Mouse (Mus musculus) Patski (cell line): ENCODE data around the gene Vps37c. TPM values are rescaled to one million over a fixed set of nuclear protein-coding genes. Genes with fewer than 3 reads are reported as not detected.

Source experiments
- ATAC-seq: fragments of 100-300 bp; one replicate; pipeline ENCODE4 v1.8.0; 2021
- CTCF ChIA-PET: fragments of 350-600 bp; sonication (Branson Sonifier 250); formaldehyde crosslinking; loops from one replicate; lab custom pipeline; 2022; ENCODE audit warnings: inconsistent platforms; lab: Charles Lee
- POLR2A ChIA-PET: fragments of 350-600 bp; sonication (Branson Sonifier 250); formaldehyde crosslinking; loops from one replicate; lab custom pipeline; 2022; ENCODE audit warnings: antibody characterized with exemption, inconsistent platforms; lab: Charles Lee
- DNase-seq: peaks from one replicate; pipeline ENCODE4 v3.0.0-alpha.2; 2011; ENCODE audit warnings: low read depth, low spot score
- H3K27me3 ChIP-seq: fragments of 371-371 bp; one replicate; pipeline ENCODE4 v1.5.1; 2021
- CTCF ChIP-seq: fragments of 100-300 bp; IDR thresholded peaks from one replicate; pipeline ENCODE4 v1.5.1; 2021
- in situ Hi-C: fragments of 300-500 bp; cut with MboI; formaldehyde crosslinking; loops from 3 replicates; pipeline ENCODE4 v1.11.1; 2018; ENCODE audit warnings: low pct_unique_long_range_greater_than_20kb, mixed read lengths
- polyA plus RNA-seq: library from polyadenylated mRNA; unstranded; gene quantifications from one replicate; pipeline ENCODE4 v1.2.3, GENCODE M21; 2021

The Vps37c gene
- polyA plus RNA-seq, 1 experiment from 2014 or later: 52.9 TPM

DNA sequence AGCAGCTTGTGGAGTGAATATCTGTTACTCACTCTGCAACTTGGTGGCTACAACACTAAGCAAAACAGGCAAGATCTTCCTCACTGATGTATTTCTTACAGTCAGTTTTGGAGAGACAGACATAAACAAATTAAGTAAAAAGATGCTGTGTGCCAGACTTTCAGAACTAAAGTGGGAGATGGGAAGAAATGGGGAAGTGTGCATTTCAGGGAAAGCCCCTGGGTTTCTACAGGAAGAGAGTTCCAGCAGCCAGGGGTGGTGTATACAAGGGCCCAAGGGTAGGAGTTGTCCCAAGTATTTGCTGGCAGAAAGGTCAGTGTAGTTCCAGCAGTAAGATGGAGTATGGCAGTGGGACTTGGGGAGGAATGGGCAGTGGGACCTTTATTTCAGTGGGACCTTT lies 71.0 kb downstream of the Vps37c start:
- no peaks in the 10 kb centered on the region for H3K27me3 ChIP-seq
- ChIA-PET POLR2A (interaction anchor here (1.4 kb wide), 1 partner anchor 25 kb away, joined by 3 read pairs; no protein-coding TSS in a partner anchor), CTCF (no interaction called here)
- DNase-seq (no peak), ATAC-seq (no peak)
- in situ Hi-C loops: no loop called here
- TF ChIP-seq CTCF: no peak

DNA sequence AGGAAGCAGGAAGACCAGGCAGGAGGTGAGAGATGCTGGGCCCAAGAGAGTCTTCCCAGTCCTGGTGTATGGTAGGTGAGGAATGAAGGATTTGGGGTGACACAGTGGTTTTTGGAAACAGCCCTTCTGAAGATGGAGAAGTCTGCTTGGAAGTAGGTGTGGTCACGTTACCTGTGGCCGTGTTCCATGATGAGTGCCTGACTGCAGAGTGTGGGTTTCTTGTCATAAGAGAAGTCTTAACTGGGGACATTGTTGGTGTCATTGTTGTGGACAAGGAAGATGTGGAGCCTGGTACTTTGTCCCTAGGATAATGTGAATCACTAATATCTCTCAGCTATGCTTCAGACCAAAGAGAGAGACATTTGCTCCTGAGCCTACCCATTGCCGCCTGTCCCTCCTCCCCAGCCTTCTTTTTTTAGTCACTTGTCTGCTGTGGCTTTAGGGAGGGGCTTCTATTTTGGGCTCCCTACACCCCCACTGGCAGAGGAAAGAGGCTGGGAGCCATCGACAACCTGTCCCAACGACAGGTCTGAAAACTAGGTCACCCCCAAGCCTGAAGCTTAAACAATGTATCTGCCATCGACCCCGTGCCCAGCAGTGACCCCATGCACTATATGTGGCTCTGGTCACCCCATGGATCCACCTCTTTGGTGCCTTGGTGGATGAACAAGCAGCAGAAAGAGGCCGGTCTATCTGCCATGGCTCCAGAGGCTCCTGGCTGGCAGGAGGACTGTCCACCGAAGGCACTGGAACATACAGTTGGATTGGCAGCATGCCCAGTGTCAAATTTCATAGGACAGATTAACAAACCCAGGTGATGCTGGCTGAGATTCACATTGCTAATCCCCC lies 71.7 kb downstream of the Vps37c start:
- no peak for TF ChIP-seq CTCF

DNA sequence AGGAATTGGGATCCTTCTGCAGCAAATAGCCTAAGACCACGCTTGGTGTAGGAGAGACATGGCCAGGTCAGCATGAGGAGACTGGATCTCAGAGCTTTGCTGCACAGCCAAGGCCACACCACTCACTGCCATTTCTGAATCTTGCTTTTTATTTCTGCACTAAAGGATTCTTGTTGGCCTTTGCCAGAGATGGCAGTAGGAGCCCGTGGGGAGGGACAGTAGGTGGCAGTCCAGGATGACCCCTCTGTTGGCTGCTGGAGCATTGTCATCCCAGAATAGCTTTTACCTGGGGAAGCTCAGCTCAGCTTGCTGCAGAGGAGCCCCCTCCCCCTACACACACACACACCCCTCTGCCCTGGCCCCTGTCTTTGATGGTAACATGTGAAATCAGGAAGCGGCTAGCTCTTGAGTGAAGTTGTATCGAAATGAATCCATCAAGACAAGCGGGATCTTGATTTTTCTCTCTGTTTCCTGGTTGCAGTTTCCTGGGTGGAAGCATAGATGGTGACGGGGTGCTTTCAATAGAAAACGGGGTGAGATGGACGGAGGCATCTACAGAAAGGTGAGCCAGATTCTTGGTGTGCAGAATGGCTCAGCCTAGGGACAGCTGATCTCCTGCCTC lies 73.4 kb downstream of the Vps37c start:
- POLR2A ChIA-PET: no interaction called here

More for the DNA sequence above, 71.7 kb downstream of the Vps37c start:
- H3K27me3 ChIP-seq: no peaks in the 10 kb centered on the region
- ATAC-seq: no peak
- DNase-seq: no peak
- CTCF ChIA-PET: no interaction called here
- in situ Hi-C loops: no loop called here
- POLR2A ChIA-PET: interaction anchor here (1.4 kb wide), 1 partner anchor 25 kb away, joined by 3 read pairs; no protein-coding TSS in a partner anchor

DNA sequence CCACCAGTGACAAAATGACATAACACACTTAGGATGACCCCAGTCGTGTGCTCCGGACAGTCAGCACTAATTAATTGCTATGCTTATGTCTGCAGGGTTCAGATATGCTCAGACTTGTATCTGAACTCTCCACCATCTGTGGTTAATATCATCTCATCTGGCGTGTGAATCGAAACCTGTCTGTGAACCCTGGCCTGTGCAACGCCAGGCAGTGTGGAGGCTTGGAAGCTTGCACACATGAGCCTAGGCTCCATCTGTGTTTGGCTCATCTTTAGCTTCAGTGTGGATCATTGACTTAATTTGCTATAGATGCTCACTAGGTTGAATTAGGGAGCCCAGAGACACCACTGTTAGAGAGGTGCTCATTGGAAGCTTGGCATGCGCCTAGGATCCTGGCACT lies 73.9 kb downstream of the Vps37c start:
- in situ Hi-C loops: no loop called here
- H3K27me3 ChIP-seq: no peaks in the 10 kb centered on the region
- CTCF ChIA-PET: interaction anchor here (1.4 kb wide), 1 partner anchor 15 kb away, joined by 4 read pairs; no protein-coding TSS in a partner anchor
- ATAC-seq: no peak
- POLR2A ChIA-PET: no interaction called here
- DNase-seq: no peak
- TF ChIP-seq CTCF: no peak

More for the DNA sequence above, 73.4 kb downstream of the Vps37c start:
- in situ Hi-C loops: no loop called here
- TF ChIP-seq CTCF: no peak
- H3K27me3 ChIP-seq: no peaks in the 10 kb centered on the region
- no peak for ATAC-seq
- CTCF ChIA-PET: interaction anchor here (1.4 kb wide), 1 partner anchor 14 kb away, joined by 4 read pairs; no protein-coding TSS in a partner anchor
- no peak for DNase-seq

DNA sequence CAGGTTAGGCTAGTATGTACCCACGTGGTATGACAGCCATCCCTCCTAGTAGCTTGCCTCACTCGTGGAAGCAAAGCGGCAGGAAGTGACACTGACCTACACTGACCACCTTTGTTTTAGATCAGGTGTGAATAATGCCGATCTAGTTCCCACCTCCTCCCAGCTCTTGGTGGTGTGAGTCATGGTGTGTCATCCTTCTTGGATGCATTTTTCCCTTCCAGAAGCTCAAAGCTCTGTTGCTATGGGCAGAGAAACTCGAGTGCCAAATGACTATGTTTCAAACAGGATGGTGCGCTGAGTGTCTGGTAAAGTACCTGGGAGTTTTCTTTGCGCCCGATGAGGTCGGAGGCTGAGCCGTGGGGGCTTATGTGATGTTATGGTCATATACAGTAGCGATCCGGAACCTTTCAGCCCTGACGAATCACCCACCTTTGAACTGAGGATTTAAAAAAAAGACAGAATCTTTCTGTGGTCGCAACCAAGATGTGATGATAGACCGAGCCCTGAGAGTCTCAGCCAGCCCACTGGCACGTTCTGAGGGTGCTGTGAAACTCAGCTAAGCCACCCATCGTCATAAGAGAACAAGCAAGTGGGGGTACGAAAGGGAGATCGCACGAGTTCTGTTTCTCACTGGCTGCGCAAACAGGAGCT lies 75.0 kb downstream of the Vps37c start:
- in situ Hi-C loops: no loop called here
- TF ChIP-seq CTCF: no peak
- ChIA-PET POLR2A (no interaction called here), CTCF (interaction anchor here (1.1 kb wide), 1 partner anchor 14 kb away, joined by 3 read pairs; no protein-coding TSS in a partner anchor)
- no peaks in the 10 kb centered on the region for H3K27me3 ChIP-seq
- peak; percentile 79 for ATAC-seq
- no peak for DNase-seq

Other genes with a start within 250 kb of the Vps37c start
- 0.06 TPM for gene Lrrc10b, start 231.3 kb upstream of the Vps37c start, polyA plus RNA-seq
- 0.14 TPM for gene Ppp1r32, start 205.8 kb upstream of the Vps37c start, polyA plus RNA-seq
- 71.9 TPM for gene Cpsf7, start 163.5 kb upstream of the Vps37c start, polyA plus RNA-seq
- gene Sdhaf2, start 162.6 kb upstream of the Vps37c start, polyA plus RNA-seq: 81.9 TPM
- gene Tmem216, start 132.5 kb upstream of the Vps37c start, polyA plus RNA-seq: 36.5 TPM
- 40.0 TPM for gene Cyb561a3, start 111.6 kb upstream of the Vps37c start, polyA plus RNA-seq
- gene Tmem138, start 111.4 kb upstream of the Vps37c start, polyA plus RNA-seq: 50.3 TPM
- 622 TPM for gene Ddb1, start 83.4 kb upstream of the Vps37c start, polyA plus RNA-seq
- 39.4 TPM for gene Tkfc, start 83.1 kb upstream of the Vps37c start, polyA plus RNA-seq
- 0.06 TPM for gene Vwce, start 54.5 kb upstream of the Vps37c start, polyA plus RNA-seq
- gene Pga5, start 10.7 kb upstream of the Vps37c start, polyA plus RNA-seq: 0.06 TPM
- not detected for gene Cd5, start 50.3 kb downstream of the Vps37c start, polyA plus RNA-seq
- gene Cd6, start 141.3 kb downstream of the Vps37c start, polyA plus RNA-seq: 0.08 TPM
- 0.26 TPM for gene Slc15a3, start 151.0 kb downstream of the Vps37c start, polyA plus RNA-seq
- 114 TPM for gene Tmem132a, start 181.2 kb downstream of the Vps37c start, polyA plus RNA-seq
- 81.0 TPM for gene Tmem109, start 193.3 kb downstream of the Vps37c start, polyA plus RNA-seq
- 251 TPM for gene Prpf19, start 206.5 kb downstream of the Vps37c start, polyA plus RNA-seq
- gene Zp1, start 231.9 kb downstream of the Vps37c start, polyA plus RNA-seq: 0.17 TPM
- 0.21 TPM for gene Ptgdr2, start 248.4 kb downstream of the Vps37c start, polyA plus RNA-seq